Mouse (Mus musculus): ENCODE data around the gene Gm20905.
"Not testable (repeated sequence)": the region's sequence is repeated elsewhere in the genome, so short reads cannot be mapped to it uniquely, and the experiment has no call there.

The Gm20905 gene

DNA sequence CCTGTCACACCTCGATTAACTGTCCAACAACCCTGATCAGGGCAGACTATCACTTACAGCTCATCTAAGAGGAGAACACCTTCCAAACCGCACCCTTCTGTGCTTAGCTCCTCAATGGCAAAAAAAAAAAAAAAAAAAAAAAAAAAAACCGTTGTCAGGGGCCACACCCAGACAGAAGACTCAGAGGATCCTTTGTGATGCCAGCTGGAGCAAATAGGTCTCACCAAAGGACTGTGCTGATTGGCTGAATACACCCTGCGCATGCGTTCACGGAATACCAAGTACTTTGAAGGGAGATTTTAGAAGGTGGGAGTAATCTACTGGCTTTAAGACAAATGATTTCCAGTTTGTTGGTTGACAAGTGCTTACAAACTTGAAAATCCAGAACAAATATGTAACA is at the start of gene Gm20905:
Gene Gm20905 (minus strand): TSS at position 101 of the 400 bp plus-strand sequence.
- DNase-seq (ENCODE audit: low spot score), result not testable (repeated sequence)

Data from T-cell, adult 2 months (primary cell).